Mouse (Mus musculus): ENCODE data around the gene Gm49630. TPM values are rescaled to one million over a fixed set of nuclear protein-coding genes. Genes with fewer than 3 reads are reported as not detected.
A peak's percentile ranks its signal among the peaks of the same experiment; 100 is the strongest.
"Not testable (repeated sequence)": the region's sequence is repeated elsewhere in the genome, so short reads cannot be mapped to it uniquely, and the experiment has no call there.

The Gm49630 gene
- not detected in 2 replicates for polyA plus RNA-seq (2016; fragmentation: Nextera tagmentation; extraction: Ambion mirVana)

- not testable (repeated sequence) for H3K4me3 ChIP-seq; H3K4me1 ChIP-seq; H3K36me3 ChIP-seq; H3K9me3 ChIP-seq (replicated peaks); H3K4me2 ChIP-seq (replicated peaks); H3K27me3 ChIP-seq; H3K27ac ChIP-seq; H3K9ac ChIP-seq; ATAC-seq (ENCODE audit: low FRiP score)
- WGBS, result 100% methylated on average over 1 of the region's 5 CpGs
Observed at GRCm38 (mm10) chr17:7371879-7372278, at the start of gene Gm49630. Gene Gm49630, minus strand, starts transcription at chr17:7371979.

GRCm38 (mm10) chr17:7420191-7420973, 48.6 kb upstream of the Gm49630 start:
- H3K9me3 ChIP-seq (replicated peaks); H3K27me3 ChIP-seq; H3K4me3 ChIP-seq; H3K4me1 ChIP-seq; H3K27ac ChIP-seq; H3K36me3 ChIP-seq; H3K9ac ChIP-seq; H3K4me2 ChIP-seq (replicated peaks): not testable (repeated sequence)
- ATAC-seq (ENCODE audit: low FRiP score), result peak; percentile 82
- 40% methylated on average over 3 of the region's 3 CpGs for WGBS

- H3K4me2 ChIP-seq (replicated peaks); H3K4me3 ChIP-seq; ATAC-seq (ENCODE audit: low FRiP score); H3K4me1 ChIP-seq; H3K27me3 ChIP-seq; H3K9ac ChIP-seq; H3K36me3 ChIP-seq; H3K9me3 ChIP-seq (replicated peaks); H3K27ac ChIP-seq: not testable (repeated sequence)
- 89% methylated on average over 7 of the region's 9 CpGs for WGBS
Observed at GRCm38 (mm10) chr17:7414601-7415310, 43.0 kb upstream of the Gm49630 start.

- not testable (repeated sequence) for H3K4me3 ChIP-seq; H3K4me2 ChIP-seq (replicated peaks); H3K27me3 ChIP-seq; H3K36me3 ChIP-seq; H3K9ac ChIP-seq; H3K9me3 ChIP-seq (replicated peaks); H3K4me1 ChIP-seq; ATAC-seq (ENCODE audit: low FRiP score); H3K27ac ChIP-seq
- 84% methylated on average over 8 of the region's 8 CpGs for WGBS
Observed at GRCm38 (mm10) chr17:7413336-7413735, 41.6 kb upstream of the Gm49630 start.

GRCm38 (mm10) chr17:7399770-7400169, 28.0 kb upstream of the Gm49630 start:
- not testable (repeated sequence) for H3K27ac ChIP-seq; H3K27me3 ChIP-seq; H3K9me3 ChIP-seq (replicated peaks); H3K36me3 ChIP-seq; ATAC-seq (ENCODE audit: low FRiP score); H3K4me2 ChIP-seq (replicated peaks); H3K9ac ChIP-seq; H3K4me1 ChIP-seq; H3K4me3 ChIP-seq
- 78% methylated on average over 6 of the region's 6 CpGs for WGBS

- WGBS, result 87% methylated on average over 6 of the region's 6 CpGs
- not testable (repeated sequence) for H3K27ac ChIP-seq; H3K4me1 ChIP-seq; H3K4me2 ChIP-seq (replicated peaks); H3K36me3 ChIP-seq; H3K4me3 ChIP-seq; H3K9ac ChIP-seq; H3K9me3 ChIP-seq (replicated peaks); H3K27me3 ChIP-seq; ATAC-seq (ENCODE audit: low FRiP score)
Observed at GRCm38 (mm10) chr17:7398198-7398847, 26.5 kb upstream of the Gm49630 start.

GRCm38 (mm10) chr17:7397079-7397478, 25.3 kb upstream of the Gm49630 start:
- H3K9ac ChIP-seq; H3K36me3 ChIP-seq; H3K27ac ChIP-seq; ATAC-seq (ENCODE audit: low FRiP score); H3K4me3 ChIP-seq; H3K4me2 ChIP-seq (replicated peaks); H3K4me1 ChIP-seq; H3K27me3 ChIP-seq; H3K9me3 ChIP-seq (replicated peaks): not testable (repeated sequence)
- 87% methylated on average over 13 of the region's 13 CpGs for WGBS

GRCm38 (mm10) chr17:7396288-7396687, 24.5 kb upstream of the Gm49630 start:
- not testable (repeated sequence) for H3K27ac ChIP-seq; H3K36me3 ChIP-seq; H3K9ac ChIP-seq; H3K4me3 ChIP-seq; H3K4me1 ChIP-seq; H3K9me3 ChIP-seq (replicated peaks); H3K4me2 ChIP-seq (replicated peaks); H3K27me3 ChIP-seq; ATAC-seq (ENCODE audit: low FRiP score)
- no CpG with 5 or more reads among the region's 2 CpGs for WGBS

- ATAC-seq (ENCODE audit: low FRiP score), result not testable (repeated sequence)
Observed at GRCm38 (mm10) chr17:7395671-7396070, 23.9 kb upstream of the Gm49630 start.

GRCm38 (mm10) chr17:7395116-7395515, 23.3 kb upstream of the Gm49630 start:
- not testable (repeated sequence) for H3K4me3 ChIP-seq; H3K9ac ChIP-seq; H3K4me1 ChIP-seq; H3K27ac ChIP-seq; ATAC-seq (ENCODE audit: low FRiP score); H3K27me3 ChIP-seq; H3K4me2 ChIP-seq (replicated peaks); H3K36me3 ChIP-seq; H3K9me3 ChIP-seq (replicated peaks)
- WGBS, result 91% methylated on average over 7 of the region's 7 CpGs

More at GRCm38 (mm10) chr17:7395671-7396070, 23.9 kb upstream of the Gm49630 start:
- not testable (repeated sequence) for H3K4me1 ChIP-seq; H3K4me3 ChIP-seq; H3K9me3 ChIP-seq (replicated peaks); H3K4me2 ChIP-seq (replicated peaks); H3K27me3 ChIP-seq; H3K9ac ChIP-seq; H3K36me3 ChIP-seq; H3K27ac ChIP-seq
- 91% methylated on average over 8 of the region's 8 CpGs for WGBS

GRCm38 (mm10) chr17:7389898-7390297, 18.1 kb upstream of the Gm49630 start:
- H3K4me3 ChIP-seq; H3K4me1 ChIP-seq; H3K36me3 ChIP-seq; H3K27me3 ChIP-seq; ATAC-seq (ENCODE audit: low FRiP score); H3K27ac ChIP-seq; H3K4me2 ChIP-seq (replicated peaks); H3K9ac ChIP-seq; H3K9me3 ChIP-seq (replicated peaks): not testable (repeated sequence)
- WGBS, result 81% methylated on average over 7 of the region's 7 CpGs

- H3K4me1 ChIP-seq; H3K9me3 ChIP-seq (replicated peaks); H3K36me3 ChIP-seq; H3K27me3 ChIP-seq; ATAC-seq (ENCODE audit: low FRiP score); H3K4me3 ChIP-seq; H3K27ac ChIP-seq; H3K9ac ChIP-seq; H3K4me2 ChIP-seq (replicated peaks): not testable (repeated sequence)
- WGBS, result 81% methylated on average over 7 of the region's 8 CpGs
Observed at GRCm38 (mm10) chr17:7388958-7389356, 17.2 kb upstream of the Gm49630 start.

All from hindbrain, embryonic 12.5 days (tissue).